Mouse (Mus musculus): ENCODE measurements at regions not wholly inside any gene's neighbourhood (a gene's known extent, or its start where the extent isn't known, plus 50 kb on each side); places are given as distances from the start of the nearest gene placed in this dataset.

- TF ChIP-seq CTCF (IDR thresholded peaks at IDR 0.05; ENCODE audit: control insufficient read depth, insufficient read depth, insufficient read length): no peak
- no peak for TF ChIP-seq MAX (IDR thresholded peaks at IDR 0.05)
- no peak for TF ChIP-seq MYOD1 (IDR thresholded peaks at IDR 0.05; ENCODE audit: control insufficient read depth, insufficient read length, low read depth)
Measured at GRCm38 (mm10) chr1:42388740-42389139, 306.8 kb upstream of the Pou3f3 start.

Data from C2C12 (cell line).